Mouse (Mus musculus): ENCODE measurements at regions not wholly inside any gene's neighbourhood (a gene's known extent, or its start where the extent isn't known, plus 50 kb on each side); places are given as distances from the start of the nearest gene placed in this dataset.
"Not testable (repeated sequence)": the region's sequence is repeated elsewhere in the genome, so short reads cannot be mapped to it uniquely, and the experiment has no call there.

DNA sequence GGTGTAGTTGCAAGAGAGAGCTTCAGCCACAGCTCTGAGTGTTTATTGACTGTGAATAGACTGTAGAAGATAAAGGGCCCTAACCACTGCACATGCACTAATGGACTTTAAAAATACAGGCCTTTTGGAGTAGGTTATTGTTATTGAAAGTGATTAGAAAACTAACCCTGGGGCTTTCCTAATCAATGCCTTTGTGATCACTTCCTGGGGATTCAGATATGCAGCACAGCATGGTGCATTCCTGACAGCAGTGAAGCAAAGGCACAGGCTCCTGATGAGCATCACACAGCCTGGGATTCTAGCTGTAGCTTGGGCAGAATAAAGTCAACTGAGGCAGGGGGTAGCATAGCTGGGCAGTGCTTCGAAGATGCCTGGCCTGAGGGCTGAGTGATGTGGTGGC, 87.3 kb downstream of the Gm11077 start:
- DNase-seq = no peak

DNA sequence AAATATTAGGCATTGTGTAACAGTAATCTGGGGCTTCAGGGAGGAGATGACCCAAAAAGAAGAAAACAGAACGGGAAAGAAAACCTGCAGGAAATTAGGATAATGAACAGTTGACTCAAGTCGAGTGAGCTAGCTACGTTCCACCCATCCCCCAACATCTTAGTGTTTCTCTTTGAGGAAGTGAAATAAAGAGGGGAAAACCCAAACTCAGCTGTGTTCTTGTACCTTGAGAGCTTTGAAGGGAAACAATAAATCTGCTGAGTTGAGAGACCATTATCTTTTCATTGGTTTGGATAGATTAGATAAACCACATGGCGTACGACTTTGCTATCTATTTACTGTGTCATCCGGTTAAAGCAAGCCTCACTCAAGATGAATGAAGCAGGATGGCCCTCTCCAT, 87.7 kb downstream of the Gm11077 start:
- no peak for DNase-seq

DNA sequence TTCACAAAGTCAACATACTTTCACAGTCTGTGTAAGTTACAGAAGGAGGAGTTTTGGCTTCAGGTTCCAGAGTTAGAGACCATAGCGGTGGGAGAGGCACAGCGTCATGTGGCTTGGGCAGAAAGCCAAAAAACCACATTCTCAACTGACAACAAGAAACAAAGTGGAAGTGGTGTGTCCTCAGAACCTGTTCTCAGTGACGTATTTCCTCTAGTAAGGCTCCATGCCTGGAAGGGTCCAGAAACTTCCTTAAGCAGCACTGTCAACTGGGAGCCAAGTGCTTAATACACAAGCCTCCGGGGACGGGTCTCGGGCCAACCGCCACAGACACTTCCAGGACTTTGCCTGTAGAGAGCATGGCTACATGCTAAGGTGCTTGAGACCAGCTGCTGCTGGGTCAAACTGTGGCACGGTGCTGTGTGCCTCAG, 90.4 kb downstream of the Gm11077 start:
- DNase-seq = no peak

DNA sequence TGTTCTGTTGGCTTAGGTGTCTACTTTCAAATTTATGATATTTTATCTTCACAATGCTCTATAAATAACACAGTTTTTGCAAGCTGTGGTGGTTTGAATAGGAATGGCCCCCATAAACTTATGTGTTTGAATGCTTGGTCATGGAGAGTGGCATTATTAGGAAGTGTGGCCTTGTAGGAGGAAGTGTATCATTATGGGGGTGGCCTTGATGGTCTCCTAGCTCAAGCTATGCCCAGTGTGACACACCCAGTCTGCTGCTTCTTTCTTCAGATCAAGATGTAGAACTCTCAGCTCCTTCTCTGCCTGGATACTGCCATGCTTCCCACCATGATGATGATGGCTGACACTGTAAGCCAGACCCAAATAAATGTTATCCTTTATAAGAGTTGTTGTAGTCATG, 97.4 kb downstream of the Gm11077 start:
- DNase-seq = no peak

DNA sequence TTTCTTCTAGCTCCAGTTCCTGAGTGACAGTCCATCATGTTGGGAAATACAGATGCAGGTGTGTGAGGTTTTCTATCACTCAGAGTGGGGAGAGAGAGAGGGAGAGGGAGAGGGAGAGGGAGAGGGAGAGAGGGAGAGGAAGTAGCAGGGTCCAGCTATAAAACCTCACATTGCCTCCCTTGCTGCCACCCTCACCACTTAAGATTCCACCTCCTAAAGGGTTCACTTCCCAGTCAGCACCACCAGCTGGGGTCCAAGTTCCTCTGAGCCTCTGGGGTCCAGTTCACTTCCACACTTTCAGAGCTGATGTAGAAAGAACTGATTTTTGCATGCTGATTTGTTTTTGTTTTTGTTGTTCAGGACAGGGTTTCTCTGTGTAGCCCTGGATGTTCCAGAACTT, 98.6 kb downstream of the Gm11077 start:
- no peak for DNase-seq

DNA sequence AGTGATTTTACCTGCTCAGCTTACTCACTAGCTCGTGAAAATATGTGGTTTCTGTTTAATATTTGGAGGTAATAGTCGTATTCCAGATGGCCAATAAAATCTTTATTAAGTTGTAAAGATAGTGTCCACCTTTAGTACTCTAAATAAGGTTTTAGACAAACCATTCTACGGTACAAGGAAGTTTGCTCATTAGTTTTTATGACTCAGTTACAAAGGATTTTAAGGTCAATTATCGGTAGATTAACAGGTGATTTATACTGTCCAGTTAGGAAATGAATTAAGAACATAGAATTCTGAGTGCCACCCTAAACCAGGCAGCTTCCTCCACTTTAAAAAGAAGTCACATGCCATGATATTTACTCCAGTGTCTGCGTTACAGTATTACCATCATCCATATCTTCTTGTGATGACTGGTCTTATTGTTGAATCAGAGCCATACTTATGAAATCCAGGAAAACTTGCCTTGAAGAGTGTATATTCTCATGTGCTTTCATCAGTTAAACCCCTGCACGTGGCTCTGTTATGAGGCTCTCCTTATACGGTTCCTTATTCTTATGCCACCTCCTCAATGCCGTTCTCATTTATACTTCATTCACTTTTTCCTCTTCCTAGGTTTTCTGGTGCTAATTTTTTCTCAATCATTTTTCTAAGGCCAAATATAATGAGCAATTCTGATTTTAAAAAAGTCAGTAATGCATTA, 114.4 kb downstream of the Gm11077 start:
- no peak for DNase-seq

DNA sequence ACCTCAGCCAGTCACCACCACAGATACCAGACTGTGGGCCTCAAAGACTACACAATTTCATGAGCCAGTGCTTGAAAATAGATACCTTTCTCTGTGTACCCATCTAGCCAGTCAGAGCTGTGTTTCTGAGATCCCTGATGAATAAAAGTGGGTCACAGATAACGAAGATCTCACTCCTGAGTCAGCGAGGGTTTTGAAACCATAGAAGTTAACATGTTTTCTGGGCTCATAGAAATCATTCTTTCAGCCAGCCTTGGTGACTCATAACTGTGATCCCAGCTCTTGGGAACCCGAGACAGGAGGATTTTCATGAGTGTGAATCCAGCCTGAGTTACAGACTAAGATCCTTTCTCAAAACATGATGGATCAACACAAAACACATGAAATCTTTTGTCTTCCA, 118.1 kb downstream of the Gm11077 start:
- DNase-seq = no peak

DNA sequence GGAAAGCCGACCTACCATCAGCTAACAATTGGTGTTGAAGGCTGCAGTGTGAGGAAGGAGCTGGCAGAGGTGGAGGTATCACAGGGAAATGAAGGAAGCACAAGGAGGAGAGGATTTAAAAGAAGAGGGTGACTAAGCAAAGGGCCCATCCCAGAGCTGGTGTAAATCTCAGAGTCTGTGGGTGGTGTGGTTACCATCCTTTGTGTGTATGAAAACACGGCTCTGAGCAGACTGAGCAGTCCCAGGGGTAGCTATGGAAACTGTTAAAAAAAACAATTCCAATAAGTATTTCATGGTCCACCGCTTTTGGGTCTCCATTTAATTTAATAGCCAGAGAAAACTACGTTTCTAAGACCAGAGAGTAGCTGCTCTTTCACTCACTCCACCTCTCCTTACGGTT, 123.3 kb downstream of the Gm11077 start:
- DNase-seq = no peak

DNA sequence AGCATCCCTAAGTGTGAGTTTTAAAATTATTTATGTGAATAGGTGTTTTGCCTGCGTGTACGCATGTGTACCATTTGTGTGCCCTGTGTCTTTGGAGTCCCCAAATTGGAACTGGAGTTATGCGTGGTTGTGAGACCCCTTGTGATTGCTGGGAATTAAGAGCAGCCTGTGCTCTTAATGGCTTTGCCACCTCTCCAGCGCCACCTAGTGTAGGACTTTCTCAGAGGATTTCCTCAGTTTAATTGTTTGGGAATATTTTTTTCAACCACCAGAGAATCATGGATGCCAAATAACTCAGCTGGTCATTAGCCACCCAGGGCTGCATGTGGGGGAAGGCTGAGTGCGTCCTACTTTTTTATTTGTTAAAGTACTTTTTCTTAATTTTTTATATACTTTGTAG, 124.4 kb downstream of the Gm11077 start:
- peak; percentile 81 for DNase-seq

DNA sequence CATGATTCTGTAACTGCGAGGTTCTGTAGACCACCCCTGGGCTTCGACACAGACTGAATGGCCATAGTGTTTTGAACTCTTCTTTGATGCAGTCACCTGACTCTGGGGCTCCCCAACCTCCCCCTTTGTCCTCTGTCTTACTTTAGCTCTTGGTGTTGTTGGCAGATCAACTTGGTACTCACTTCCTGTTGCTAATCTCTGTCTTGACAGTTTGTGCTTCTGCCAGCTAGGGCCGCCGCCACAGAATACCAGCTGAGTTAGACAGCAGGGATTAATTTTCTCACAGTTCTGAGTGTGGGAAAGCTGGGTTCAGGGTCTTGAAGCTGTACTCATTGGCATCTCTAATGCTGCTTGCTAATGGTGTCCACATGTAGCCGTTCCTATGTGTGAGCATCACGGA, 125.6 kb downstream of the Gm11077 start:
- peak; percentile 5 for DNase-seq

DNA sequence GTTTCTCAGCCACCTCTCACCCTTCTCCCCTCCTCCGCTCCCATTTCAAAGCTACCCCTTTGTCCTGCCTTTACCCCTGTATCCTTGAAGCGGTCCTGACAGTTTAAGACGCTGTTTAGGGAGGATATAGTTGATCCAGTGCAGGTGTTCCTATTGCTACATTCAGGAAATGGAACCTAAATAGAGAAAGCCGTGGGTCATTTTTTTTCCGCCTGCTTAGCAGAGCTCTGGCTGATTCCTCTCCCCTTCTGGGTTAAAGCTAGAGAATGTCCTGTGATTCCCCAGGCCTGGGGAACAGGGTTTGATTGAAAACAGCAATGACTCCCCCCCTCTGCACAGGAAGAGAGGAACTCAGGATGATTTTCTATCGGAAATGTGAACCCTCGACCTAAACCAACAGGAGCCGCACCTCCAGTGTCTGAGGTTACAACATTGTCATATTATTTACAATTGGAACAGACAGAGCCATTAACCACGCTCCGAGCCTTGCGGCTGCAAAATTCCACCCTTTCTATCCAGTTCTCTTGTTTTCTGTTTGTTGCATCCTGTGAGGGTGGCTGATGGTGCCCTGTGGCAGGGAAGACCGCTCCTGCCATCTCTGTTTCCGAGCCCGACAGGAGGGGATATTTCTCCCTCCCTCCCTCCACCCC, 127.5 kb downstream of the Gm11077 start:
- DNase-seq = no peak

DNA sequence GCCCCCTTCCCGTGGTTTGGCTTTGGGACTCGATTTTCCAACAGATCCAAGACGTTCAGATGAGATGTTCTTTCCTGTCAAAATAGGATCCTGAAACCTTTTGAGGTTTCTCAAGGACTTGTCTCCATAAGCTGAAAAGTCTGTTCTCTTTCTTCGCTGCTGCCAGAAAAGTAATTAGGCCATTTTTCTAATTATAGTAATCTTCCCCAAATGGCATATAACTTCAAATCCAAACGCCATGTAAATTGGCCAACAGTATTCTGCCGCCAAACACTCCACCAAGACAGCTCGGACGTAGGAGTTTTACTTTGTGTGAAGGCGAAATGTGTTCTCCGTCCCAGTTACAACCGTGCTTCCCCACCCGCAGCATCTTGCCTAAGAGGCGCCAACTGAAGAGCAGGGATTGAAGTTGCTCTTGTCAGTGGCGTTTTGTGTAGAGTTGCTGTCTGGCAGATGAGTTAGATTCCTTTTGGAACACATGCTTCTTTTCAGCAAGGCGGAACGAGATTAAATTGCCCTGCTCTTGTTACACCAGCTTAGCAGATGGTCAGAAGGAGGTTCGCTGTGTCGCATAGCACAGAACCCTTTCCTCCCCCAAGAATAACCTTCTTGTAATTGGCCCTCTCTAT, 128.1 kb downstream of the Gm11077 start:
- peak; percentile 5 for DNase-seq

DNA sequence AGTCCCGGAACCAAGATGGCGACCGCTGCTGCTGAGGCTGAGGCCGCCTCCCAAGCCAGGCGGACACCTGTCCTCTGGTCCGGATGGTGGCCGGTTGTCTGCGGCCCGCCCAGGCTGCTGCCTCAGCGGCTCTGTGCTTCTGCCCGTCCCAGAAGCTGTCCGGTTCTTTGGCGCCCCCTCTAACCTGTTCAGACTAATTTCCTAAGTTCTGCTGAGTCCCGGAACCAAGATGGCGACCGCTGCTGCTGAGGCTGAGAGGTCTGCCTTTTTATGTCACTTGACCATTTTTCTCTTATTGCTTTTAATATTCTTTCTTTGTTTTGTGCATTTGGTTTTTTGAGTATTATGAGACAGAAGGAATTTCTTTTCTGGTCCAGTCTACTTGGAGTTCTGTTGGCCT, 140.4 kb downstream of the Gm11077 start:
- not testable (repeated sequence) for DNase-seq

DNA sequence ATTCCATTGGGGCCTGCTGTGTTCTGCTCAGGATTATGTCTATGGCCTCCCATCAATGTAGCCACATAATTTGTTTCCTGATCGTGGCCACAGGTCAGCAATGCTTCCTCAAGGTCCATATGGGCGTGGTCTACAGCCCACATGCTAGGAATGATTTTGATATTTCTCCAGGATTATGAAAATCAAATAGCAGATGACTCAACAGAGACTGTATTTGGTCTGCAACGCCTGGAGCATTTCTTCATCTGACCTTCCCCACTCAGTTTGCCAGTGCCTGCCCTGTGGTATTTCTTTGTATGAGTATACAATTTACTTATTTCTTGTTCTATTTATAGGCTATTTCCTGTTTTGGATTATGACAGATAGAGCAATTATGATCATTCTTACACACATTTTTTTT, 145.7 kb downstream of the Gm11077 start:
- no peak for DNase-seq

DNA sequence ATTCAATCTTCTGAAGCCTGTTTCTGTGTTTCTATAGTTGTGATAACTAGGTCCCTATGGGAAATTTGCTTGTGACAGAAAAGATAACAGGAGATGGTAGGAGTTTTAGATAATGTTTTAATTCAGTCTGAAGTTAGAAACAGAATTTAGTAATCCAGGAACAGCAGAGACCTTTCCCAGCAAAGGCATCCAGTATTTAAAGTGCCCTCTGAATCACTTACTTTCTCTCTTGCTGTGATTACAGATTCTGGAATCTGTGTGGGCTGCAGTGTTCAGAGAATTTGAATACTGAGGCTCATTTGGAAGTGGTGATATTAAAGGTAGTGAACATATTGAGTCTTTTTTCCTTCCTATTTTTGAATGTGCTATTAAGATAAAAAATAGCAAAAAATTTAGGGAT, 154.6 kb downstream of the Gm11077 start:
- no peak for DNase-seq

DNA sequence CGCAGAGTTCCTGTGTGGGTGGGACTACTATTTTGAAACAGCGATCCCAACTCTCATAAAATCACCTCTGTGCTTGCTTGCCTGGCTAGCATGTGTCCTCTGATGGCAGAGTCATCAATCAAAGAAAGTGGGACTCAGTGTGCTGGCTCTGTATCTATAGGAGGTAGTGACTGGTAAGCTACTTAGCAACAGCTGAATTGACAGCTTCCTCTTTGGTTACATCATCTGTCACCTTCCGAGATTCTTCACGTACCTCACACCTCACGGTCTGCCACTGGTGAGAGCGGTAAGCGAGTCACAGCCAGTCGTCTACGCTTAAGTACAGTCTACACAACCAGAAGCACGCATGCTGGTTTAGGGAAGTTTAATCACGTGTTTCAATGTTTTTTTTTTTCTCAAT, 159.5 kb downstream of the Gm11077 start:
- no peak for DNase-seq

DNA sequence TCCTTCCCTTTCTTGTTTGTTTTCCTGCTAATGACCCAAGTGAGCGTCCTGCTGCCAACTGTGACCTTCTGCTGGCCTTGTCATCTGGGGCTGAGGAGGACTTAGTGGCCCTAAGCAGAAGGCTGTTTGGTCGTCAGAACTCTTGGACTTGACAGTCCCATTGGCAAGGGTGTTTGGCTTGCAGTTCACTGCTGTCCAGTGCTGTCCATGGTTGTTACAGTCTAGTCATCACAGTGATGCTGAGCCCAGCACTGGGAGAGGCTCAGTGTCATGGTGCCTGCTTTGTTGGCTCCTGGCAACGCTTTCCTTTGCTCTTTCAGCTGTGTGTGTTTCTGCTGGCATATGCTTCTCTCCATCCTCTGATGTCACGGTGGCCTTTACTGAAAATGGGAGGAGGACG, 161.0 kb downstream of the Gm11077 start:
- DNase-seq = no peak

DNA sequence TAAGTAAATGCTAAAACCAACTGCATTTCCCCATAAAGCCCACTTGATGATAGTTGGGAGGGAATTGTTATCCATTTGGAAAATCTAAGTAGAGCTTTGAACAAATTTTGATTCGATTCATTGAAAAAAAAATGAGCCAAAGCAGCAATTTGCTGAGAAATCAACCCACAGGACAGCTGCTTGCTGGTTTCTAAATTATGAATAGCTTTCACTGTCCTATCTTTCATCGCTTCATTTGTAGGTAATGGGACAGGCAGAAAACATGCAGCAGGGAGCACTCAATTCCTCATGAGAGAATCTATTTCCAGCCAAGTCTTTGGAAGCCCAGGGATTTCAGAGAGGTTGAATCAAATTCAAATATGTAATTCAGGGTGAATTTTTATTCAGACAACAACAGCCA, 161.5 kb downstream of the Gm11077 start:
- no peak for DNase-seq

DNA sequence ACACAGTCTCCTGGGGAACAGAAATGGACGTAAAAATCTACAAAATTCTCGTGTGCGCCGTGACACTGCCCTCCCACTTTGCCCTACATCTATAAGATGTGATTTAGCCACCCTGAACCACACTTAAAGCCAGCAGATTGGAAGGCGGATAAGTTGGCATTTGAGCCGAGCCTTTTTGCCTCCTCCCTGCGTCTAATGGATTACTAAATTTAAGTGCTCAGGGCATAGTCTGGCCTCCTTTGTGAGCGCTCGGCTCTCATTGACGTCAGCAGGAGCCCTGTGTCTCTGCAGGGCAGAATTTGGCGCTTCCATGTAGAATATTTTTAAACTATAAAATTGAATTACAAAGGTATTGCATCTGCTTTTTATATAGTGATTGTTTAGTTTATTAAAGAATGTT, 165.4 kb downstream of the Gm11077 start:
- DNase-seq = no peak

DNA sequence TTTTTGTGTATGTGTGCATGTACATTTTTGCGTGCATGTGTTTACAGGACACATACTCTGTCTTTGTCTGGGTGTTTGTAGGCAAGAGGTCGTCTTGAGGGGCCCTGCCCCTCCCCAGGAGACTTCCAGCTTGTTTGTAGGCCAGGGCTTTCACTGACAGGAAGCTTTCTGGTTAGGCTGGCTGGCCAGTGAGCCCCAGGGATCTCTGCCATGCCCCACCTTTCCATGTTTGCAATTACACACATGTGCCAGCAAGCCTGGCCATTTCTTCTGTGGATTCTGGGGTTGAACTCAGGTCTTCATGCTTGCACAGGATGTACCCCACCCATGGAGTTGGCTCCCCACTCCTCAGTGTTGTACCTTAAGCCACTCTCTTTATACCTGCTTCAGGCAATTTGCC, 166.4 kb downstream of the Gm11077 start:
- DNase-seq = no peak

DNA sequence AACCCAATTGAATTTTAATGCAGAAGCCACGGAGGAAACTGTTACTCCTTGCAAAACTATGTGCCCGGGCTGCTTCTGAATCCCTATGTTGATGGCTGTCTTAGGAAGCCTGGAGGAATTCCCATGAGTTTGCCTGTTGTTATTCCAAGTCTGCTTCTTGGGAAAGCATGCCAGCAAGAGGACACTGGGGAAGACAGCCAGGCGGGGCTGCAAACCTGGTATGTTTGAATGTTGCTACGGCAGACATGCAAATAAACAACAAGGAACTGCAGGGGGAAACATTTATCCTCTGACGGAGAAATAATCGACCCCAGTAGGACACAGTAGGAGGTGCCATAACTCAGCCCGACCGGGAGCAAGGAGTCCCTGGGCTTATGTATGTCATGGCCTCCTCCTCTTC, 168.0 kb downstream of the Gm11077 start:
- DNase-seq = peak; percentile 13

DNA sequence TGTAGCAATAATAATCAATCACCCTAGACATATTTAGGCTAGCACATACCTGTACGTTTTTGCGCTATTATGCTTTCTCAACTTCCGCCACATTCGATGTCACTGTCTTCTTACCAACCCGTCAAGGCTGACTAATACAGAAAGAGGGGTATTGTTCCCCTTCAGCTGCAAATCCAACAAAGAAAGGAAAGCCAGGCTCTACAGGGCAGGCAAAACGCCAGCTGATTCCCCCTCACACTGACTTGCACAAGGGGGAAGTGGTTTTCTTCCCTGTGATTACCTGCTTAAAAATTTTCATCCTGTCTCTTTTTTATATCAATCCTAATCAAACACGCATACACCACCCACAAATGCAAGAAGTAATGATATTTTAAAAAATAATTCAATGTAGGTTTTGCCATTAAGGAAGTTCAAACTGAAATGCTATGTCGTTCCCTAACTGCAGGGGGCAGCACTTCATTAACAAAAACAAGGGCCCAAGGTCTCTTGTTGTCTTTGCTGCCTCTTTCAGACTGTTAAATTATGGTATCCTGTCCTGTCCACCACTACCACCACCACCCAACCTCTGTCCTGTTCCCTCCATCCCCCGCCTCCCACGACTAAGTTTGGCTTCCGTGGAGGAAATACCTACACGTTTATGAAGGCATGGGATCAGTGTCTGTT, 195.4 kb downstream of the Gm11077 start:
- DNase-seq = peak; percentile 70

DNA sequence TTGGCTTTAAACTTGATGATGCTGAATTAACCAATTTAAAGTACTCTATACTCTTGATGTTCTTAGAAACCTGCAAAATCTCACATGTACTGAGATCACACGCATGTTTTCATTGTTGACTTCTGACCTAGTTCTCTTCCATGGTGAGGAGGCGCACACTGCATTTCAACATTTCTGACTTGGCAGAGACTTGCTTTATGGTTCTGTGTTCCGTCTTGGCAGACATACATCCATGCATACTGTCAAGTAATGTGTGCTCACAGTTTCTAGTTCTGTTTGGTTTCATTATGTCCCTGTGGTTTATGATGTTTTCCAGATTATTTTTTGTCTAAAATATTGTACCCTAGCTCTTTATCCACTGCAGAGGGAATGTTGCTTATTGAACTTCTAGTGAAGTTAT, 198.5 kb downstream of the Gm11077 start:
- DNase-seq = no peak

DNA sequence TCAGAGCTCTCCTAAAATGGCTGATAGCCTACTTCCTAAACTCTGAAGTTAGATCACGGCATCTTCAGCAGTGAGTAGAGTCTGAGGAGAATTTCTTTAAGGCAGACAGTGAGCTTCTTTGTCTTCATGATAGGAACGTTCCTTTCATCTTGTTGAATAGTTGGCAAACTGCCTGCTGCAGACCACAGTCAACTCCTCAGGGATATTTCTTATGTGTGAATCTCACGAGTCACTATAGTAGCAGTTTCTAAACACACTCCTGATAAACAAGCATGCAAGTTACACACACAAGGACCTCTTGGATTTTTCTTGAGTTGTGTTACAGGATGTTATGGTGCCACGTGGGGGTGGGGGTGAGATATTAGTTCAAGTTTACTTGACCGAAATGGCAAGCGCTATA, 205.2 kb downstream of the Gm11077 start:
- DNase-seq = no peak

All from lung, postnatal 14 days (tissue).